Mouse (Mus musculus) kidney, embryonic 16.5 days (tissue): ENCODE data around the gene Cfap97d2. TPM values are rescaled to one million over a fixed set of nuclear protein-coding genes. Genes with fewer than 3 reads are reported as not detected.

Experiments used
- ATAC-seq: fragments of 200-750 bp; cut with Nextera tagmentation; 2 replicates; pipeline ENCODE4 v1.8.0; 2017; ENCODE audit warnings: moderate TSS enrichment; ENCODE audit not compliant: low FRiP score, low TSS enrichment
- H3K27ac ChIP-seq: fragments of 300-500 bp; sonication (generic); 2 replicates; pipeline ENCODE4 v1.5.1; 2014; ENCODE audit warnings: low read length
- H3K27me3 ChIP-seq: fragments of 300-500 bp; sonication (generic); 2 replicates; pipeline ENCODE4 v1.6.1; 2014; ENCODE audit warnings: low read length, control low read depth, mixed read lengths; ENCODE audit not compliant: insufficient read depth
- H3K36me3 ChIP-seq: fragments of 300-500 bp; sonication (generic); 2 replicates; pipeline ENCODE4 v1.6.1; 2014; ENCODE audit warnings: low read length, control low read depth, mixed read lengths; ENCODE audit not compliant: insufficient read depth
- H3K4me1 ChIP-seq: fragments of 300-500 bp; sonication (generic); 2 replicates; pipeline ENCODE4 v1.6.1; 2014; ENCODE audit warnings: low read length, control low read depth, mixed read lengths; ENCODE audit not compliant: insufficient read depth
- H3K4me2 ChIP-seq: fragments of 300-500 bp; sonication (generic); replicated peaks from 2 replicates; pipeline ENCODE4 v1.6.1; 2014; ENCODE audit warnings: low read depth, low read length
- H3K4me3 ChIP-seq: fragments of 300-500 bp; sonication (generic); 2 replicates; pipeline ENCODE4 v1.5.1; 2014; ENCODE audit warnings: mild to moderate bottlenecking, low read length
- H3K9ac ChIP-seq: fragments of 300-500 bp; sonication (generic); replicated peaks from 2 replicates; pipeline ENCODE4 v1.6.1; 2014; ENCODE audit warnings: low read length
- H3K9me3 ChIP-seq: fragments of 300-500 bp; sonication (generic); 2 replicates; pipeline ENCODE4 v1.6.1; 2016; ENCODE audit warnings: low read length, control low read depth
- WGBS: fragments of 180-500 bp; shearing (Covaris S2); extraction: QIAGEN DNeasy Blood & Tissue Kit; methylation state at CpG from one replicate; pipeline ENCODE4 v1.1.7; 2014; 5-methylcytosine and 5-hydroxymethylcytosine counted together
- polyA plus RNA-seq: library from polyadenylated mRNA; unstranded; fragments of >200 nt; fragmentation: Nextera tagmentation; extraction: Ambion mirVana; gene quantifications from 2 replicates; pipeline ENCODE4 v1.2.1, GENCODE M21; 2015

The Cfap97d2 gene
- polyA plus RNA-seq, 1 experiment from 2014 or later: not detected

DNA sequence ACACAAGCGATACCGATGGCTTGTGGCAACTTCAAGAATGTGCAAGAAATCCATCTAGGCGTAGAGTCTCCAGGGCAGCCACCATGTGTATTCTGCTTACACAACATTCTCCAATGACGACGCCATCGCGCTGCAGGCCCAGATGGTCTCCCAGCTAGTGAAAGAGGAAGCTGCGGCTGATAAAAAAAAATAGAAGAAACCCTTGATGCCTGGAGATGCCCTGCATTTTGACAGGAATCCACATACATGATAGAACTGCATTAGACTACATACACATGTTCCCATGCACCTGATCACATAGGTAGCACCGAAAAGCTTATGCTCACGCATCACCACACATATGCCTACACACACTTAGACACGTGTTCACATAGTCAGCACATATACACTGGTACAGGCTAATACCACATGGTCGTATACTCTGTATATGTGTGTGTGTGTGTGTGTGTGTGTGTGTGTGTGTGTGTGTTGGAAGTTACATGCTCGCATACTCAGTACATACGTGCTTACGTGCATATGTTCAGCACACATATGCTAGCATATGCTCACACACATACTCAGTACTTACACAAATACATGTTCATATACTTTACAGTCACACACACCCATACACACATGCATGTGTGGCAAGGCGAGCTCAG is 19.9 kb upstream of the Cfap97d2 start:
- no peak overlapping the region for H3K27ac ChIP-seq
- ATAC-seq: no peak
- no peaks in the 10 kb centered on the region for H3K27me3 ChIP-seq
- H3K4me1 ChIP-seq: peaks cover 14% of the 10 kb centered on the region
- 94% methylated on average over 16 of the region's 16 CpGs for WGBS
- H3K4me3 ChIP-seq: no peak overlapping the region
- H3K4me2 ChIP-seq: no peak overlapping the region
- H3K9ac ChIP-seq: no peak overlapping the region
- H3K36me3 ChIP-seq: no peaks in the 10 kb centered on the region
- no peaks in the 10 kb centered on the region for H3K9me3 ChIP-seq

DNA sequence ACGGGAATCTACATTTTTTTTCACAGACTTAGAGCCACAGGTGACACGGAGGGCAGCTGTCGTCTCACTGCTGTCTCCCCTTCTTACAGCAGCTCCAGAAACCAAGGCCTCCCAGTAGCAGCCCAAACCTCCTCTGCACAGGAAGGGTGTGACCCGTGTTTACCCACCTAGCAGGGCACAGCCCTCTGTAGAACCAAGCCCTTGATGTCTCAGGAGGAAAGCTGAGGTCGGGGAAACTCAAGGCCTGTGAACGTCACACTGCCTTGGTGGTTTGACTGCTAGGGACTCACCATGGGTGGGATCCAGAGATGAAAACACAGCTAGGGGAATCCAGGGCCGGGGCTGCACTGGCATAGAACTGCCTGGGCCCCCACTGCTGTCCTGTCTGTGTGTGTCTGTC is 19.3 kb upstream of the Cfap97d2 start:
- Histone ChIP-seq H3K9me3 (no peaks in the 10 kb centered on the region), H3K27me3 (no peaks in the 10 kb centered on the region), H3K4me3 (no peak overlapping the region), H3K36me3 (no peaks in the 10 kb centered on the region), H3K9ac (no peak overlapping the region), H3K4me1 (peaks cover 14% of the 10 kb centered on the region), H3K4me2 (no peak overlapping the region), H3K27ac (no peak overlapping the region)
- ATAC-seq: no peak
- 66% methylated on average over 7 of the region's 7 CpGs for WGBS

DNA sequence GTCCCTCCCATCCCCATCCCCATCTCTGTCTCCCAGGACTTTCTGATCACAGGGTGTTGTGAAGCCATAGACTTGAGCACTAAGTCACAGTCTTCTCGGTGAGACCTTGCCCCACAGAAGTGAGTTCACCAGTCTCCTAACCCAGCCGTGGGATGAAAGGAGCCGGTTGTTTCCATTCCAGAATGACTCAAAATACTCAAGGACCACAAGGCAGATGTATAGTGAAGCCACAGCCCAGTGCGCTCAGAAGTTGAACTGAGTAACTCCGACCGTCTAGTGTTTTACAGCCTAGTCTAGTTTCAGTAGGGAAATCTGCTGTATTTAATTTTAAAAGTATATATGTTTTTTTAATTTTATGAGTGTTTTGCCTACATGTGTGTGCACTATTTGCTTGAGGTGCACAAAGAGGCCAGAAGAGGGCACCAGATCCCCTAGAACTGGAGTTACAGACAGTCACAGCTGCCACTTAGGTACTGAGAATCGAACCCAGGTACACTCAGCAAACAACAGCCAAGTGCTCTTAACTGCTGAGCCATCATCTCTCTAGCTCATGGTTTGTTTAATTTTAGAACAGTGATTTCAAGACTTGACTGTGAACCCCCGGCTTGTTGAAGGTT is 18.5 kb upstream of the Cfap97d2 start:
- 92% methylated on average over 8 of the region's 8 CpGs for whole genome bisulfite sequencing
- Histone ChIP-seq H3K4me3 (no peak overlapping the region), H3K27ac (no peak overlapping the region), H3K36me3 (no peaks in the 10 kb centered on the region), H3K9ac (no peak overlapping the region), H3K4me2 (no peak overlapping the region), H3K4me1 (peaks cover 14% of the 10 kb centered on the region), H3K27me3 (no peaks in the 10 kb centered on the region), H3K9me3 (no peaks in the 10 kb centered on the region)
- no peak for ATAC-seq

DNA sequence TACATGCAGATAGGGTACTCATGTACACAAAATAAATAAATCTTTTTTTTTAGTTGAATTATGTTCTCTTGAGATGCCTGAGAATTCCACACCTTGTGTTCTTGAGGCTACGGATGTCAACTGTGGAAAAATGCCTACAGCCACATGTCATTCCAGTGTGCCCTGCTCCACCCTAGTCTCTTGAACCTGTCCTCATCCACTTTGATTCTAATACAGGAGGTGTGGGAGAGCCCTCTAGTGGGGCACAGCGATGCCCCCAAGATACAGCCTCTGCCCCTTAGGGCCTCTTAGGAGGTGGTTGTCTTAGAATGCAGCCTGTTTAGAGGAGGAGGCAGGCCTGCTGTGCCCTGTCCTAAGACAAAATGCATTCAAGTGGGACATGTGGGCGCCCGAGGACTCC is 17.7 kb upstream of the Cfap97d2 start:
- Histone ChIP-seq H3K4me1 (peaks cover 14% of the 10 kb centered on the region), H3K9ac (no peak overlapping the region), H3K9me3 (no peaks in the 10 kb centered on the region), H3K27me3 (no peaks in the 10 kb centered on the region), H3K4me3 (no peak overlapping the region), H3K36me3 (no peaks in the 10 kb centered on the region), H3K4me2 (no peak overlapping the region), H3K27ac (no peak overlapping the region)
- no peak for ATAC-seq
- 87% methylated on average over 4 of the region's 4 CpGs for WGBS

DNA sequence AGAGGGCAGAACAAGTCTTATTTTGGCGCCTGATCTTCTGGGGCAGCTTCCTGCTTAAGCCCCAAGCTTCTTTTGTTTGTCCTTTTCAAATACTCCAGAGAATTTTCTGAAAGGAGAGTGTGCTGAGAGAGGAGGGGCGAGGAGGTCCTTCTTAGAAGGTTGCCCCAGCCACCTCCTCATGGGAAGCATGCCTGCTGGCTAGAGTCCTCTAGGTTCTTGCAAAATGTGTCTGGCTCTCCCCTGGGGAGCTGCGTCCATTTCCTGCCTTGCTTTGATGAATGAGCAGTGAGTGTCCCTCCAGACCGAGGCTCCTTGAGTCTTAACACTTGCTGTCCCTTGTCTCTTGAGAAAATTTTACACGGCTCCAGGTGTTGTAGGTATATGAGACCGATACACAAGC is 17.2 kb upstream of the Cfap97d2 start:
- no peaks in the 10 kb centered on the region for H3K27me3 ChIP-seq
- ATAC-seq: no peak
- no peak overlapping the region for H3K4me3 ChIP-seq
- no peak overlapping the region for H3K27ac ChIP-seq
- H3K36me3 ChIP-seq: no peaks in the 10 kb centered on the region
- no peaks in the 10 kb centered on the region for H3K9me3 ChIP-seq
- peaks cover 14% of the 10 kb centered on the region for H3K4me1 ChIP-seq
- H3K4me2 ChIP-seq: no peak overlapping the region
- H3K9ac ChIP-seq: no peak overlapping the region
- 45% methylated on average over 6 of the region's 6 CpGs for WGBS

DNA sequence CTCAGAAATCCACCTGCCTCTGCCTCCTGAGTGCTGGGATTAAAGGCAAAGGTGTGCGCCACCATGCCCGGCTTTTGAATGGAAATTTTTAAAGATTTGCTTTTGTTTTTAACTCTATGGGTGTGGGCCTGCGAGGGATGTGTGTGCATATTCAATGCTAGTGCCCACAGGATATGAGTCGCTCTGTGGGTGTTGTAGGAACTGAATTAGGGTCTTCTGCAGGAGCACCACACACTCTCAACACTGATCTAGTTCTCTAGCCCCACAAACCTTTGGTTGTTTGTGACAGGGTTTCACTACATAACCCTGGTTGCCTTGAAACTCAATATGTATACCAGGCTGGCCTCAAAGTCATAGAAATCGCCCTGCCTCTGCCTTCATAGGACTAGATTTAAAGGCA is 16.4 kb upstream of the Cfap97d2 start:
- no peaks in the 10 kb centered on the region for H3K36me3 ChIP-seq
- H3K4me2 ChIP-seq: no peak overlapping the region
- H3K27me3 ChIP-seq: no peaks in the 10 kb centered on the region

DNA sequence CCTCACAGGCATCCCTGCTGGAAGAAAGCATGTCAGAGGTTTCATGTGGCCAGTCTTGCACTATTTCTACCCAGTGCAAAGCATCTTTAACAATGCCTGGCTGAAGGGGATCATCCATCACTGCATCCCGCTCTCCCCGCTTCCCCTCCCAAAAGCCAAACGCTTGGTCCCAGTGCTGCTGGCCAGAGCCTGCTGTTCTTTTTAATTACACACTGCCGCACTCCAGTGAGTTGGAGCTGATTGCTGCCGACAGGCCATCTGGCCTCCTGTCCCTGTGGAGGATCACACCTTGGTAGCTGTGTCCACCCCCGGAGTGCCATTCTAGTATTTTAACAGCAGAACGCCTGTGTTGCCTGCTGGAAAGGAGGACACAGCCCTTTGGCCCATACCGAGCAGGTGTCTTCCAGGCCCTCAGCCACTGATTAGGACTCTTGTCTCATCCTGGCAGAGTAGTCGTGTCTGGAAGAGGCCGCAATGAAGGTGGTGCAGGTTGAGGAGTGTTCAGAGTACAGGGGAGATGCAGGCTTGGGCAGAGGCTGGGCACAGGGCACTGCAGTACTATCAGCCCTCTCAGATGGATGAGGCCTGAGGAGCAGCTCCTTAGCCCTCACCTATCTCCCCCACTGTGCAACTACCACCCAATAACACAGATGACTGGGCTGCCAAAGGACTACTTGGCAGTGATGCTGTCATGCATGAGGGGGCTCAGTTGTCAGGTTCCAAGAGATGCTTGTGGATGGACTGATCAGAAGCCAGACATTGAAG is 13.2 kb upstream of the Cfap97d2 start:
- H3K4me2 ChIP-seq: no peak overlapping the region
- H3K9me3 ChIP-seq: no peaks in the 10 kb centered on the region
- WGBS: 24% methylated on average over 10 of the region's 10 CpGs
- H3K27me3 ChIP-seq: no peaks in the 10 kb centered on the region
- no peak for ATAC-seq
- no peak overlapping the region for H3K27ac ChIP-seq
- H3K4me1 ChIP-seq: peaks cover 10% of the 10 kb centered on the region
- no peak overlapping the region for H3K4me3 ChIP-seq
- H3K36me3 ChIP-seq: no peaks in the 10 kb centered on the region
- H3K9ac ChIP-seq: no peak overlapping the region

More for the DNA sequence above, 16.4 kb upstream of the Cfap97d2 start:
- Histone ChIP-seq H3K9ac (no peak overlapping the region), H3K4me1 (peaks cover 10% of the 10 kb centered on the region), H3K4me3 (no peak overlapping the region), H3K27ac (no peak overlapping the region), H3K9me3 (no peaks in the 10 kb centered on the region)
- 85% methylated on average over 5 of the region's 5 CpGs for WGBS
- no peak for ATAC-seq

DNA sequence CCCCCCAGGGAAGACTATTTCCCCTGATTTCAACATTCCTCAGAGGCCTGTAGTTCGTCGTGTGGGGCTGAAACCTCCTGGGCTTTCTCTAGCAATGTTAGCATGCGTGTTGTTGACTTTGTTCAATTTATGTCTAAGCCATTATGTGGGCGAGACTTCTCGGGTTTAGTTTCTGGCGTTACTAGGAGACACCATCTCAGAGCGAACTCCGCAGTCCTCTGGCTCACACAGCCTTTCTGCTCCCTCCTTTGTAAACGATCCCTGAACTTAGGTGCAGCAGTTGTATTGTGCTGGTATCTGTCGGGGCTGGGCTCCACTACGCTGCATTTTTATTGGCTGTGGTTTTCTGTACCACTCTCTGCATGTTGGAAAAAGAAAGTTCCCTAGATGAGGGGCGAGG is 11.0 kb upstream of the Cfap97d2 start:
- peaks cover 4% of the 10 kb centered on the region; the same call in 1 of the 2 replicates for H3K4me1 ChIP-seq
- H3K9me3 ChIP-seq: no peaks in the 10 kb centered on the region
- ATAC-seq: peak; percentile 21; the same call in 1 of the 2 replicates
- no peak overlapping the region for H3K27ac ChIP-seq
- no peaks in the 10 kb centered on the region for H3K27me3 ChIP-seq
- WGBS: 35% methylated on average over 12 of the region's 12 CpGs
- no peaks in the 10 kb centered on the region for H3K36me3 ChIP-seq
- no peak overlapping the region for H3K4me3 ChIP-seq
- H3K4me2 ChIP-seq: no peak overlapping the region
- no peak overlapping the region for H3K9ac ChIP-seq

DNA sequence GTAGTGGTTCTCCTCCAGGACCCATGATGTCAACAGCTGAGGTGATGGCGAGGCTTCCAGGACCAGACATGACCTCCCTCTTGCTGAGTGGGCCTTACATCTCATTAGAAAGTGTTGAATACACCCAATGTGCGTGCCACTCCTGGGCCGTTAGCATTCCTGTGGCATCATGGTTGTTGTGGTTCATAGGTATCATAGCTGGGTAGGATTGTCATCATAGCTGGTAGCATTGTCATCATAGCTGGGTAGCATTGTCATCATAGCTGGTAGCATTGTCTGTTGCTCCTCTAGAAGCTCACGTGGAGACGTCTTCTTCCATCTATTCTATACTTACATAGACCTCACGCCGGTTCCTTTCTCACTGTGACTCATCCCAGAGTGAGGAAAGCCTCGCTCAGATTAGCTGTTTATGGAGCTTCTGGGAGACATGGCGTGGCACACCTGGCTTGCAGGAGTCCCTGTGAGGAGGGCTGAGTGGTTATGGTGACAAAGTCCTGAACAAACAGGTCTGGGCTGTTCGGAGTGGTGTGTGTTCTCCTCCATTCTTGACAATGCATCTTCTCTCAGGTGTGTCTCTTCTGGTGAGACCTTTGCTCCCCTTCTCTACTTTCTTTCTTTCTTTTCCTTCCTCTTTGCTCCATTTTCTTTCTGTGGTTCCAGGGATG is 10.4 kb upstream of the Cfap97d2 start:
- no peak overlapping the region for H3K4me3 ChIP-seq
- no peak overlapping the region for H3K4me2 ChIP-seq
- H3K4me1 ChIP-seq: peaks cover 4% of the 10 kb centered on the region; the same call in 1 of the 2 replicates
- H3K9me3 ChIP-seq: no peaks in the 10 kb centered on the region
- no peak overlapping the region for H3K9ac ChIP-seq
- H3K27ac ChIP-seq: no peak overlapping the region
- no peaks in the 10 kb centered on the region for H3K36me3 ChIP-seq
- ATAC-seq: no peak
- WGBS: 90% methylated on average over 10 of the region's 10 CpGs
- H3K27me3 ChIP-seq: no peaks in the 10 kb centered on the region
